Mouse (Mus musculus): ENCODE results near the gene Ftsj3. TPM values are rescaled to one million over a fixed set of nuclear protein-coding genes. Genes with fewer than 3 reads are reported as not detected.
"Not testable (repeated sequence)": the region's sequence is repeated elsewhere in the genome, so short reads cannot be mapped to it uniquely, and the experiment has no call there.

Ftsj3 gene
- total RNA-seq, 2 experiments from 2014 or later = 45.5 to 151 TPM

DNA sequence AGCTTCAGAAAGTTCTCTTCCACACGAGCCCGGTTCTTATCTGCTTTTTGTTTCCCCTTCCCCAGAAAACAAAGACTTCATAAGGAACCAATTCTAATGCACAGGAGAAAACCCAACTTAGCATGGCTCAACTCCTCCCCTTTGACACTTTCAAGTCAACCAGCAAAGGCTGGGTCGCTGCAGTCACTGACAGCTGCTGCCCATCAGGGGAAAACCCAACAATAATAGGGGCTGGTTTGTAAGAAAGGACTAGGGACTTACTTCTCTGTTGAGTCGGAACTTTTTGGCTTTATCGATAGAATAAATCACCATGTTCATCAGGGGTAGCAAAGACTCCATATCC lies 53.8 kb downstream of the Ftsj3 start, which contains the start of gene Strada:
Gene Strada, minus strand, starts transcription at position 46 of the 343 bp plus-strand sequence.
- 0 out of 2 replicates have a peak, but pooled peaks have one; percentile 3 for ATAC-seq (replicated peaks; ENCODE audit: poor library complexity)

GRCm38 (mm10) chr11:106201337-106202122 lies 54.3 kb downstream of the Ftsj3 start:
- ATAC-seq (replicated peaks; ENCODE audit: poor library complexity) = peak; percentile 77

DNA sequence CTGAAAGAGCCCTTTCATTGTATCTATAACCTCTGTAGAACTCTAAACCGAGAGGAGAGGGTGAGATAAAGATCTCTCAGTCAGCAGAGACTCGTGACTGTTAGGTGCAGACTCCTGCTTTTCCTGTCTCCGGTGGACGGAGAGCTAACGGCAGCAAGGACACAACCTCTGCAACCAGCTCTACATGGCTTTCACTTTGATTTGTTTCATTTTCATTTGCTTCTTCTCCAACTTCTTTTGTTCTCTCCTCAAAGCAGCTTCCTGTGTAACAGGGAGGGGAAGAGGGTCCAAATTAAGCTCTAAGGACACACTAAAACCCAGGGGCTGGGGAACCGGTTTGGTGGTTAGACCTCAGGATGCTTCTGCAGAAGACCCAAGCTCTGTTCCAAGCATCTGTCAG lies 55.1 kb downstream of the Ftsj3 start:
- no peak for ATAC-seq (replicated peaks; ENCODE audit: poor library complexity)

- ATAC-seq (replicated peaks; ENCODE audit: poor library complexity) = not testable (repeated sequence)
These were observed 55.9 kb downstream of the Ftsj3 start for GRCm38 (mm10) chr11:106199997-106200396.

Other genes with a start within 250 kb of the Ftsj3 start
- gene Kcnh6, start 248.0 kb downstream of the Ftsj3 start, total RNA-seq (2015) = 0.15 and 0.20 TPM in 2 replicates
- not detected in 2 replicates for gene Kcnh6, start 248.0 kb downstream of the Ftsj3 start, total RNA-seq (2017)
- 46.2 and 48.8 TPM in 2 replicates for gene Dcaf7, start 219.2 kb downstream of the Ftsj3 start, total RNA-seq (2015)
- gene Dcaf7, start 219.2 kb downstream of the Ftsj3 start, total RNA-seq (2017) = 45.5 and 48.9 TPM in 2 replicates
- 5.6 and 6.3 TPM in 2 replicates for gene Taco1, start 190.0 kb downstream of the Ftsj3 start, total RNA-seq (2015)
- 11.0 and 17.9 TPM in 2 replicates for gene Taco1, start 190.0 kb downstream of the Ftsj3 start, total RNA-seq (2017)
- 16.5 and 19.1 TPM in 2 replicates for gene Map3k3, start 171.5 kb downstream of the Ftsj3 start, total RNA-seq (2015)
- 23.8 and 31.4 TPM in 2 replicates for gene Map3k3, start 171.5 kb downstream of the Ftsj3 start, total RNA-seq (2017)
- gene Gm10840, start 95.2 kb downstream of the Ftsj3 start, total RNA-seq (2015) = 2.6 and 4.4 TPM in 2 replicates
- not detected in 2 replicates for gene Gm10840, start 95.2 kb downstream of the Ftsj3 start, total RNA-seq (2017)
- 169 and 172 TPM in 2 replicates for gene Limd2, start 95.2 kb downstream of the Ftsj3 start, total RNA-seq (2015)
- 37.4 and 40.8 TPM in 2 replicates for gene Limd2, start 95.2 kb downstream of the Ftsj3 start, total RNA-seq (2017)
- gene Strada, start 53.9 kb downstream of the Ftsj3 start, total RNA-seq (2015) = 27.0 and 31.6 TPM in 2 replicates
- gene Strada, start 53.9 kb downstream of the Ftsj3 start, total RNA-seq (2017) = 20.1 and 21.7 TPM in 2 replicates
- 41.7 and 51.3 TPM in 2 replicates for gene Ccdc47, start 39.7 kb downstream of the Ftsj3 start, total RNA-seq (2015)
- gene Ccdc47, start 39.7 kb downstream of the Ftsj3 start, total RNA-seq (2017) = 138 and 195 TPM in 2 replicates
- 39.8 and 47.9 TPM in 2 replicates for gene Ddx42, start 39.2 kb downstream of the Ftsj3 start, total RNA-seq (2015)
- gene Ddx42, start 39.2 kb downstream of the Ftsj3 start, total RNA-seq (2017) = 68.8 and 101 TPM in 2 replicates
- 52.0 and 54.1 TPM in 2 replicates for gene Psmc5, start 75 bp upstream of the Ftsj3 start, total RNA-seq (2015)
- 110 and 120 TPM in 2 replicates for gene Psmc5, start 75 bp upstream of the Ftsj3 start, total RNA-seq (2017)
- gene Smarcd2, start 16.9 kb upstream of the Ftsj3 start, total RNA-seq (2015) = 62.9 and 63.5 TPM in 2 replicates
- gene Smarcd2, start 16.9 kb upstream of the Ftsj3 start, total RNA-seq (2017) = 216 and 275 TPM in 2 replicates
- gene Tcam1, start 20.6 kb upstream of the Ftsj3 start, total RNA-seq (2015) = 2.2 and 2.3 TPM in 2 replicates
- gene Tcam1, start 20.6 kb upstream of the Ftsj3 start, total RNA-seq (2017) = 1.6 and 1.7 TPM in 2 replicates
- gene Gh, start 45.8 kb upstream of the Ftsj3 start, total RNA-seq (2015) = not detected in 2 replicates
- gene Gh, start 45.8 kb upstream of the Ftsj3 start, total RNA-seq (2017) = not detected in 2 replicates
- gene Cd79b, start 58.7 kb upstream of the Ftsj3 start, total RNA-seq (2015) = 47.2 and 51.9 TPM in 2 replicates
- 29.6 and 30.9 TPM in 2 replicates for gene Cd79b, start 58.7 kb upstream of the Ftsj3 start, total RNA-seq (2017)
- 0.12 TPM in 1 of 2 replicates, not detected in the other for gene Scn4a, start 97.2 kb upstream of the Ftsj3 start, total RNA-seq (2015)
- 0.03 TPM in 1 of 2 replicates, not detected in the other for gene Scn4a, start 97.2 kb upstream of the Ftsj3 start, total RNA-seq (2017)
- not detected in 2 replicates for gene Prr29, start 109.4 kb upstream of the Ftsj3 start, total RNA-seq (2015)
- gene Prr29, start 109.4 kb upstream of the Ftsj3 start, total RNA-seq (2017) = not detected in 2 replicates
- 59.9 and 60.3 TPM in 2 replicates for gene Icam2, start 132.0 kb upstream of the Ftsj3 start, total RNA-seq (2015)
- 87.1 and 123 TPM in 2 replicates for gene Icam2, start 132.0 kb upstream of the Ftsj3 start, total RNA-seq (2017)
- gene Ern1, start 231.8 kb upstream of the Ftsj3 start, total RNA-seq (2015) = 54.0 and 58.6 TPM in 2 replicates
- 45.6 and 50.2 TPM in 2 replicates for gene Ern1, start 231.8 kb upstream of the Ftsj3 start, total RNA-seq (2017)

All from megakaryocyte progenitor cell, adult 5-6 weeks (primary cell).